Mouse (Mus musculus): ENCODE measurements at regions not wholly inside any gene's neighbourhood (a gene's known extent, or its start where the extent isn't known, plus 50 kb on each side); places are given as distances from the start of the nearest gene placed in this dataset.

DNA sequence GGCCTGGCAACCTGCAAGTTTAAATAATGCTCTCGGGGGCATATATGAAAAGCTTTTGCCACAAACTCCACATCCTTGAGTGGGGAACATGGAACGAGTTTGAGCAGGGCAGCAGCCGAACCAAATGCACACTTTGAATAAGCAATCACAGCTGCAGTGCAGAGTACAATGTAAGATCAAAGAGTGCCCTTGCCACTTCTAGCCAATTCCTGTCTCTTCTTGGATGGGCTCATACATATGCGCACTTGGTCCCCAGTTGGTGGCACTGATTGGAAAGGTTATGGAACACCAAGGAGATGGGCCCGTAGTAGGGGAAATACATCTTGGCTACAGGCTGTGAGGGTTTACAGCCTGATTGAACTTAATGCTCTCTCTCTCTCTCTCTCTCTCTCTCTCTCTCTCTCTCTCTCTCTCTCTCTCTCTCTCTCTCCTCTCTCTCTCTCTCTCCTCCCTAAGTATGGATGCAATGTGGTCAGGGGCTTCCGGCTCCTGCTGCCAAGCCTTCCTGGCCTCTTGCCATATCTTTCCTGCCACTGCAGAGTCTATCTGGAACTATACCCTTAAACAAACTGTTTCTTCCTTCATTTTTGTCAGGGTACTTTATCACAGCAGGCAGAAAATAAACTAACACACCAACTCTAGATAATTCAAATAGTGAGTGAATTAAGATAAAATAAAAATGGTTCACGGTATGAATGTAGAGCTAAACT lies 88.6 kb upstream of the Mbnl3 start:
- H3K27me3 ChIP-seq (ENCODE audit: control insufficient read depth in 1 of 2, insufficient read depth in 2 of 2, low read length in 2 of 2): no peaks in the 10 kb centered on the region; a peak in 1 of 4 replicates
- H3K27ac ChIP-seq (ENCODE audit: control insufficient read depth, low read depth, low read length): no peak overlapping the region
- no peaks in the 10 kb centered on the region for H3K9me3 ChIP-seq (replicated peaks; ENCODE audit: insufficient read depth, low read length)
- H3K79me2 ChIP-seq (ENCODE audit: control insufficient read depth, insufficient read depth, low read length, poor library complexity): no peaks in the 10 kb centered on the region
- TF ChIP-seq EP300 (IDR thresholded peaks at IDR 0.05; ENCODE audit: low read depth in 1 of 2, low read length in 2 of 2) (peak in 1 of 2 experiments; percentile 27; a peak in 1 of 4 replicates), ETS1 (IDR thresholded peaks at IDR 0.05; ENCODE audit: low read depth, low read length) (0 out of 2 replicates have a peak, but pooled peaks have one; percentile 11), SMC3 (IDR thresholded peaks at IDR 0.05; ENCODE audit: low read depth, low read length) (no peak), MAFK (IDR thresholded peaks at IDR 0.05; ENCODE audit: borderline replicate concordance, low read depth, low read length) (no peak)
- peak; percentile 22 for DNase-seq (ENCODE audit: low read depth, low spot score)
- H3K4me1 ChIP-seq (ENCODE audit: control insufficient read depth in 1 of 2, insufficient read depth in 2 of 2, low read length in 2 of 2): no peaks in the 10 kb centered on the region; a peak in 1 of 4 replicates
- no peak overlapping the region for H3K9ac ChIP-seq (ENCODE audit: control insufficient read depth, low read depth, low read length, poor library complexity, severe bottlenecking)
- H3K36me3 ChIP-seq (ENCODE audit: control insufficient read depth in 1 of 2, insufficient read depth in 2 of 2, low read length in 2 of 2): no peaks in the 10 kb centered on the region
- H3K4me3 ChIP-seq (ENCODE audit: control insufficient read depth in 1 of 2, insufficient read depth in 1 of 2, low read depth in 2 of 2, low read length in 2 of 2): no peak overlapping the region

DNA sequence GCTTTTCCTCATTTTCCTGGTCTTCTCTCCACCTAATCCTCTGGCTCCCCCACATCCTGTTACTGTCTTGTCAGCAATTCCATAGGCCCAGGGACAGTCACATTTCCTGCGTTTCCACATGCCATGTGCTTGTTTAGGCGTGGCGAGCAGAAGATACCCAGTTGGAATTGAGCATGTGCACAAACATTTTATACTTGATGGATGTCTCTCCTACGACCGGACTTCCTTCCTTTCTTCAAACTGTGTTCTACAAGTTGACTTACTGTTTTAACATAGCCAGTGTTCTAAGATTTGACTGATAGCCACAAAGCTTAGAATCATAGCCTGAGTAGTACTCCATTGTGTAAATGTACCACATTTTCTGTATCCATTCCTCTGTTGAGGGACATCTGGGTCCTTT lies 86.0 kb upstream of the Mbnl3 start:
- Histone ChIP-seq H3K9me3 (replicated peaks; ENCODE audit: insufficient read depth, low read length) (no peaks in the 10 kb centered on the region), H3K79me2 (ENCODE audit: control insufficient read depth, insufficient read depth, low read length, poor library complexity) (no peaks in the 10 kb centered on the region), H3K4me3 (ENCODE audit: control insufficient read depth in 1 of 2, insufficient read depth in 1 of 2, low read depth in 2 of 2, low read length in 2 of 2) (no peak overlapping the region), H3K27ac (ENCODE audit: control insufficient read depth, low read depth, low read length) (no peak overlapping the region), H3K36me3 (ENCODE audit: control insufficient read depth in 1 of 2, insufficient read depth in 2 of 2, low read length in 2 of 2) (no peaks in the 10 kb centered on the region), H3K4me1 (ENCODE audit: control insufficient read depth in 1 of 2, insufficient read depth in 2 of 2, low read length in 2 of 2) (no peaks in the 10 kb centered on the region; a peak in 1 of 4 replicates), H3K27me3 (ENCODE audit: control insufficient read depth in 1 of 2, insufficient read depth in 2 of 2, low read length in 2 of 2) (no peaks in the 10 kb centered on the region; a peak in 1 of 4 replicates), H3K9ac (ENCODE audit: control insufficient read depth, low read depth, low read length, poor library complexity, severe bottlenecking) (no peak overlapping the region)
- no peak for TF ChIP-seq NRF1 (IDR thresholded peaks at IDR 0.05; ENCODE audit: insufficient read depth, low read depth, low read length, poor library complexity, severe bottlenecking)
- TF ChIP-seq UBTF (IDR thresholded peaks at IDR 0.05; ENCODE audit: borderline replicate concordance, insufficient read depth, low read depth, low read length): no peak
- no peak for TF ChIP-seq CHD1 (IDR thresholded peaks at IDR 0.05; ENCODE audit: low read depth, low read length)
- no peak for TF ChIP-seq MXI1 (IDR thresholded peaks at IDR 0.05; ENCODE audit: low read depth, low read length)
- no peak for TF ChIP-seq CTCF (IDR thresholded peaks at IDR 0.05 in 2 of 3, conservative IDR thresholded peaks at IDR 0.05 in 1 of 3; ENCODE audit: control insufficient read depth in 1 of 3, insufficient read depth in 1 of 3, low read depth in 2 of 3, low read length in 3 of 3, poor library complexity in 1 of 3, severe bottlenecking in 1 of 3)
- TF ChIP-seq MAX (IDR thresholded peaks at IDR 0.05; ENCODE audit: low read length): no peak
- TF ChIP-seq POLR2AphosphoS5 (IDR thresholded peaks at IDR 0.05; ENCODE audit: borderline replicate concordance, low read depth, low read length): no peak
- no peak for TF ChIP-seq MAFK (IDR thresholded peaks at IDR 0.05; ENCODE audit: borderline replicate concordance, low read depth, low read length)
- DNase-seq (ENCODE audit: low read depth, low spot score): no peak

DNA sequence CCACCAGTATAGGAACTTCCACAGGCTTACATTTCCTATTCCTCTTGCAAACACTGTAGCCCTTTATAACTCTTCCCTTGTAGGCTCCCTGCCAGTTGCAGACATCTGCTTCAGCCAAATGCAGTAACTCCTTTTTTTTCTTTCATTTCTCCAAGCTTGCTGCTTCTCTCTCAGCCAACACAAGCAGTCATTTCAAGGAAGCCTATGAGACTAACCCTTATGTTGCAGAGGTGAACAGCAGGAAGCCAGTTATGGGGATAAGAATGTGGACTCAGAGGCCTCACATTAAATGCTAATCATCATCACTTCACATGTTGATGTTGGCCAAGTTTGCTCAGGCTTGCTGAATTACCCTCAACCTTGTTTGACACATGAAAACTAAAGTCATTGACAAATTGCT lies 71.9 kb upstream of the Mbnl3 start:
- TF ChIP-seq GATA1 (IDR thresholded peaks at IDR 0.05; ENCODE audit: low read depth, low read length) (no peak), MAZ (IDR thresholded peaks at IDR 0.05; ENCODE audit: low read depth, low read length) (no peak), POLR2AphosphoS5 (IDR thresholded peaks at IDR 0.05; ENCODE audit: borderline replicate concordance, low read depth, low read length) (no peak), MAFK (IDR thresholded peaks at IDR 0.05; ENCODE audit: borderline replicate concordance, low read depth, low read length) (no peak), TAL1 (IDR thresholded peaks at IDR 0.05; ENCODE audit: low read length) (no peak), USF2 (IDR thresholded peaks at IDR 0.05; ENCODE audit: borderline replicate concordance in 1 of 2, insufficient read depth in 1 of 2, low read depth in 1 of 2, low read length in 2 of 2) (no peak)
- no peak overlapping the region for H3K4me3 ChIP-seq (ENCODE audit: control insufficient read depth in 1 of 2, insufficient read depth in 1 of 2, low read depth in 2 of 2, low read length in 2 of 2)
- H3K4me1 ChIP-seq (ENCODE audit: control insufficient read depth in 1 of 2, insufficient read depth in 2 of 2, low read length in 2 of 2): no peaks in the 10 kb centered on the region
- H3K9ac ChIP-seq (ENCODE audit: control insufficient read depth, low read depth, low read length, poor library complexity, severe bottlenecking): no peak overlapping the region
- H3K27me3 ChIP-seq (ENCODE audit: control insufficient read depth in 1 of 2, insufficient read depth in 2 of 2, low read length in 2 of 2): no peaks in the 10 kb centered on the region
- no peaks in the 10 kb centered on the region for H3K79me2 ChIP-seq (ENCODE audit: control insufficient read depth, insufficient read depth, low read length, poor library complexity)
- no peak overlapping the region for H3K27ac ChIP-seq (ENCODE audit: control insufficient read depth, low read depth, low read length)
- H3K36me3 ChIP-seq (ENCODE audit: control insufficient read depth in 1 of 2, insufficient read depth in 2 of 2, low read length in 2 of 2): no peaks in the 10 kb centered on the region
- no peaks in the 10 kb centered on the region for H3K9me3 ChIP-seq (replicated peaks; ENCODE audit: insufficient read depth, low read length)
- no peak for DNase-seq (ENCODE audit: low read depth, low spot score)
